Mouse (Mus musculus) lung, adult 2 months (tissue): ENCODE data around the gene Grid2.

ENCODE experiments used
- CTCF ChIP-seq: fragments of 200-500 bp; IDR thresholded peaks from 2 replicates; pipeline ENCODE4 v1.5.1; 2011; ENCODE audit warnings: mild to moderate bottlenecking, low read length, control low read depth; ENCODE audit not compliant: insufficient read depth
- POLR2A ChIP-seq: fragments of 200-500 bp; IDR thresholded peaks from 2 replicates; pipeline ENCODE4 v1.6.1; 2011; ENCODE audit warnings: low read depth, mild to moderate bottlenecking, control low read depth, low read length, borderline replicate concordance; ENCODE audit errors: extremely low read depth

GRCm38 (mm10) chr6:64293761-64294160, 1038.1 kb downstream of the Grid2 start:
- no peak for TF ChIP-seq CTCF
- TF ChIP-seq POLR2A: no peak
